Mouse (Mus musculus) thymus, postnatal 0 days (tissue): ENCODE measurements at regions not wholly inside any gene's neighbourhood (a gene's known extent, or its start where the extent isn't known, plus 50 kb on each side); places are given as distances from the start of the nearest gene placed in this dataset.

ENCODE experiments used
- DNase-seq: peaks from one replicate; pipeline ENCODE4 v3.0.0-alpha.2; 2015; ENCODE audit warnings: low spot score

- DNase-seq: no peak
Observed at GRCm38 (mm10) chr15:93710493-93711149, 114.9 kb upstream of the Prickle1 start.

DNA sequence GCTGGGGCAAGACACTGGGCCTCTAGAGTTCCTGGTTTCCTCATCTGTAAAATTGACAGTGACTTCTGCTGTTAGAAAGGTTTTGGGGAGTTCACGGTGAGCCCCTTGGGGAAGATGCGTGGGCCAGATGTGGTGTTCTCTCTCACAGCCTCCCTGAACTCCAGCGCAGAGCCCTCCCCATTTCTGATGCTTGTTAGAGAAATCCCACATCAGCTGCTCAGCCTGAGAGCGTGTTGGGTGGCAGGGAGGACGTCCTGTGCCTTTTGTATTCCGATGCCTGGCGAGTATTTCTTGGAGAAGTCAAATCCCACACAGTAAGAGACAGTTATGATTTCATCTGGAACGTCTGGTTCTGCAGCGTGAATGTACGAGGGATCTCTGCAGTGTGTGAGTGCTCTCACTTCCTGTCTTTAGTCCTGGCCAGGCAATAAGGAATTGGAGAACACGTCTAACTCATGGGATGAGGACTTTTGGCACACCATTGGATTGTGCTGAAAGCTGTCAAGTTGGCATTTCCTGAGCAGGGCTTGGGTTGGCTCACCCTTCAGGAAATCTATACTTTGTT is 110.8 kb upstream of the Prickle1 start:
- DNase-seq: no peak

DNA sequence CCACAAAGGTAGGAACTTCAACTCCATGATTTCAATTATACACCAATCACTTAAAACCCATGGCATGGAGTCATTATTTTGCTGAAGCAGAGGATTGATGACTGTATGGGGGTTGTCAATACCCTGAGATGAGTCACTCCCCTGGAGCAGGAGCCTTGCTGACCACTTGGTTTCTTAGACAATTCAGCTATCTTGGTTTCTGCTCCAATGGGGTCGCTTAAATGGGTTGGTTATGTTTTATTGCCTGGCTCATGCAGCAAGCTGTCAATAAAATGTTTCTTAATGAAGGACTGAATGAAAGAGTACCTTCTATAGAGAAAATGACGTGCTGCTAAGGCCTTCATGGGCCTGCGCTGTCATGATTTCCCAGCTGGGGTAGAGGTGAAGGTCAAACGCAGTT is 110.0 kb upstream of the Prickle1 start:
- DNase-seq: no peak

- DNase-seq: no peak
Observed at GRCm38 (mm10) chr15:93705109-93705508, 109.4 kb upstream of the Prickle1 start.

- DNase-seq: no peak
Observed at GRCm38 (mm10) chr15:93701017-93701416, 105.3 kb upstream of the Prickle1 start.

DNA sequence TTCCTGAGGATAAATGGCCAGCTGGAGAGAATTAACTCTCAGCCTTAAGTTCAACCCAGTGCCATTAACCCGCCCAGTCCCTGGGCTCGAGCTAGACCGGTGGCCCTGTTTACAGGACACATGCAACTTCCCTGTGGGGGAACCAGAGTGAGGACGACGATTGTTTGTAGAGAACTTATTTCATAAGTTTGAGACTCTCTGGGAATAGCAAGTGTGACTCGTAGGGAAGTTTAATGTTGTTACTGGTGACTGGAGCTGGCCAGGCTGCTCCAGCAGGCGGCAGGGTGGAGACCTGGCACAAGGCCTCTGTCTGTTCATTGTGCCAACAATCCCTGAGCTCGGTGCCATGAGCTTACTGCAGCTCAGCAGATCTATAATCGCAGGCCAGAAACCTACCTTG is 104.3 kb upstream of the Prickle1 start:
- DNase-seq: no peak

GRCm38 (mm10) chr15:93698182-93698822 is 102.6 kb upstream of the Prickle1 start:
- DNase-seq: no peak

GRCm38 (mm10) chr15:93690717-93691116 is 95.0 kb upstream of the Prickle1 start:
- DNase-seq: no peak

GRCm38 (mm10) chr15:93690011-93690410 is 94.3 kb upstream of the Prickle1 start:
- no peak for DNase-seq

DNA sequence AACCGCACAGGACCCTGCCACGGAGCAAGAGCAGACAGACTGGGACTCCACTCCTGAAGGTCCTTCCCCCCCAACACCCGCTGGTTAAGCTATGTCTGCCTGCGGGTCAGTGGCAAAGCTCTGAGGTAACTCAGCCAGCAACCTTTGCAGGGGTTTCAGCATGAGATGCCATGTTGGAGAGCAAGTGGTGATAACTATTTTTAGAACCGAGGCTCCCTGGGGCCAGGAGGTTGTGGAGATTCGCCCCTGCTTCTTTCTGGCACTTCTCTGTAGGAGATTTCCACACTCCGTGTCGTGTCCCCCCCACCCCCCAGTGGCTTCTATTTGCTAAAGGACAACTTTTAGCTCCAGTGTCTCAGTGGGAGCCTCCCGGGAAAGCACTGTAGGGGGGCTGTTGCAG is 90.7 kb upstream of the Prickle1 start:
- no peak for DNase-seq

DNA sequence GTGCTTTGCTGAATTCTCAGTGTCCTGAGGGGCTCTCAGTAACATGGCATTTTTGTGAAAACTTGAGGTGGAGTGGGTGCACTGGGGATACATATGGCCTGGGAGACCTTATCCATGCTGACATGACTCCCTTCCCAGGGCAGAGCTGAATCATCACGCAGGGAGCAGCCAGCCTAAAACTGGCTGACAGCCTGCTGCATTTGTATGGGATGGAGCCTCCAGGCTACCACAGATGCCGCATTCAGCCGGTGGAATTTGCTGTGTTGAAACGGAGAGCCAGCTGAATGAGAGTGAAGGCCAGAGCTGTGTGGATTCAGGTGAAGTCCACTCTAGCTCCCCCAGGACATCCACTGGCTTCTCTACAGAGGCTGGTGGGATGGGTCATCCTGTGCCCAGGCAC is 85.9 kb upstream of the Prickle1 start:
- DNase-seq: no peak

DNA sequence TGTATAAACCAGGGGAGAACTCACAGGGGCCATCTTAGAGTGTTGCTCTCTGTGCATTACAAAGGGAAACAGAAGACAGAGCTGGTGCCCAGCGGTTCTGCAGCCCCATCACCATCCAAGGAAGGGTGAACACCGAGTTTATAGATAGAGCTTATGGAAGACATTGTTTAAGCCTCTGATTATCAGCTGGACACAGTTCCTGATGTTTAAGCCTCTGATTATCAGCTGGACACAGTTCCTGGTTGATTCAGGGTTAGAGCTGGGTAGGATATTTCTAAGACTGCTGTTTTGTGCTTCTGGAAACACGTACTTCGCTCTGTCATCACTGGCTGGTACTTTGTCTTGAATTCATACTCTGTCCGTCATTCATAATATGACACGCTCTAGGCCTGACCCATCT is 79.9 kb upstream of the Prickle1 start:
- DNase-seq: no peak

- DNase-seq: no peak
Observed at GRCm38 (mm10) chr15:93673976-93674375, 78.3 kb upstream of the Prickle1 start.

GRCm38 (mm10) chr15:93663876-93664275 is 68.2 kb upstream of the Prickle1 start:
- no peak for DNase-seq

- DNase-seq: no peak
Observed at GRCm38 (mm10) chr15:93662601-93663000, 66.9 kb upstream of the Prickle1 start.

DNA sequence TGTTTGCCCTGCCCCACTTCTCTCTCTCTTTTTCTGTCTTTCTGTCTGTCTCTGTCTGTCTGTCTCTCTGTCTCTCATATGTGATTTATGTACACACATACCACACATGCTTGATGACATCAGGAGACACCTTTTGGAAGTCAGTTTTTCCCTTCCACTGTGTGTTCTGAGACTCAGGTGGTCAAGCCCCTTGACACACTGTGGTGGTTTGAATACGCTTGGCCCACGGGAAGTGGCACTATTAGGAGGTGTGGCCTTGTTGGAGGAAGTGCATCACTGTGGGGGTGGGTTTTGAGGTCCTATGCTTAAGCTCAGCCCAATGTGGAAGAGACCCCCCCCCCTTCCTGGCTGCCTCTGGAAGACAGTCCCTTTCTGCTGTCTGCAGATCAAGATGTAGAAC is 66.1 kb upstream of the Prickle1 start:
- DNase-seq: no peak

DNA sequence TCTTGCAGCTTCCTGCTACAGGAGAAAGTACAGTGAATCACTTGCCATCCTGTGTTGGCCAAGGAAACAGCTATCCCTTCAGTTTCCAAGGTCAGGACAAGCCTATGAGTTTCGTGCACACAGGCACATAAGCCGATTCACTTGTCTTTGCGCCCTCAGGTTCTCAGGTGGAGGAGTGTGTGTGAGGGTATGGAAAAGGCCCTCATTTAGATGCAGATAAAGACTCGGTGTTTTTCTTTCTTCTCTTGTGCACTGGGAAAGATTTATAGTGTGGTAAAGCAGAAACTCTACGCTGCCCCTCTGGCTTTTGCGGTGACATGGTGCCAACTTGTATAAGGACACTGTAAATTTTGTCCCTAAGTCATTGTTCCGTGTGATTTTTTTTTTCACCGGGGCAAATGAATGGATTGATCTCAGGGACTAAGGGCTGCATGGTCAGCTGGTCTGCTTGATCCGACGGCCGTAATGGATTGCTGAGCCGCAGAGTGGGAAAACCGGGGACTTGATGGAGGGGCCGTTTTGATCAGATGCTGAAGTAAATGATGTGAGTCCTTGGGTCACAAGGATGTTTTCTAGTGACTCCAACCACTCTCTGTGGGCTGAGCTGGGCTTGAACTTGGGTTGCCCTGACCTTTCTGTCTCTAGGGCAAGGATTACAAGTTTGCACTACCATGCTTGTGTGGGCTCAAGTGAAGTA is 65.4 kb upstream of the Prickle1 start:
- DNase-seq: no peak

DNA sequence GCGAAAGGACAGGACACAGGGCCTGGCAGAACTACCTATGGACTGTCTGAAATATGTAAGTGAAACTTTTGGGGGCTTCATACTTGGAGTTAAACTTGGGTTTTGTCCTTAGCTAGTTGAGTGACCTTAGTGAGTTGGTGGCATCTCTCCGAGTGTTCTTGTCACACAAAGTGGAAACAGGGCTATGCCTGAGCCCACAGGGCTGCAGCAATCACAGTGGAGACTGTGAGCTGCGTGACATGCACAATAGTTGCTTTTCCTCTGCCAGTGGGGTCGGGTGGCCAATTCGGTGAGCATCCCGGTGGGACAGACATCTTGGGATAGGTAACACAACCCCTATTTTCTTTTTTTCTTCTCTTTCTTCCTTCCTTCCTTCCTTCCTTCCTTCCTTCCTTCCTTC is 61.5 kb upstream of the Prickle1 start:
- DNase-seq: no peak

GRCm38 (mm10) chr15:93656713-93657112 is 61.0 kb upstream of the Prickle1 start:
- no peak for DNase-seq

DNA sequence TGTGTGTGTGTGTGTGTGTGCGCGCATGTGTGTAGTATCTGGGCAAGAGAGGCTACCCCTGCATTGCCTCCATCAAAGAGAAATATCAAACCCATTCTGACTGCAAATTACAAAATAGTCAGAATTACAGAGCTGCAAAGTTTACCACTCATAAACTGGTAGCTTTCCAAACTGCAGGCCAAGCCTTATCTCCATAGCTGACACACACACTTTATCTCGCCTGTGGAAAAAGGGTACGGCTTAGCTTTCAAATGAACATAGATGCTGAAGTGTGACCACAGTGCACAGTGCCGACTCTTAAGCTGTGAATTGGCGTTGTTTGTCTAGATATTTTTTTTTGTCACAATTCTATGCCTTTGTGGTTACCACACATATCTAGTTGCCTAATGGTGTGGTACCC is 60.1 kb upstream of the Prickle1 start:
- no peak for DNase-seq

DNA sequence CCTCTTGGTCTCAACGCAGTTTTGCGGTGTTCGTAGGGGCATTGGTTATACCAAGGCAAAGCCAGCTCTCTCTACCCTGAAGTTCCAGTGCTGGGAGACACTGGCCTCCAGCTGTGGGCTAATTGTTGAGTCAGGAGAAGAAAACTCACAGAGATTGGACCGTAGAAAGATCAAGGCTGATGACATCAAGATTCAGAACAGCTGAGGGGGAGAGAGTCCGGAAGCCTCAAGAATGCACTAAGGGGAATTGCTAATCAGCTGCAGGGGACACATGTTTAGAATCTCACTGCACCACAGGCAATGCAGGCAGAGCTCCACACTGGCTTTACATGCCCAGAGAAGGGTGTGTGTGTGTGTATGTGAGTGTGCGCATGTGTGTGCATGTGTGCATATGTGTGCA is 59.6 kb upstream of the Prickle1 start:
- no peak for DNase-seq

DNA sequence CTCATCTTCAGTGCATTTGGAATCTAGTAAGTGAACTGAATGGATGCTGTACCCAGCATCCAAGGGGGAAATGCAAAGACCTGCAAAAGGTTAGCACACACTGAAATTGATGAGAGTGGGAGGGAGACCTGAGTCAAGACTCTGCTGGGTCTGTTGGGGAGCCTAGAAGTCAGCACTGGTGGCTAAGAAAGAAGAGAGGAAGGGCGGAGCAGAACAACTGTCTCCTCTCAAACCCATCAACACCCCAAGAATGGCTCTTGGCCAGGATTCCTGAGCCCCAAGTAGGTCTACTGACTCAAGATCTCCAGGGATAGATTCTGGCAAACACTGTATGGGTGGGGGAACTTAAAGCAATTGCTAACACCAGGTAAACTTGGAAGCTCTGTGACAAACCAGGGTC is 57.7 kb upstream of the Prickle1 start:
- no peak for DNase-seq
